Mouse (Mus musculus): ENCODE data around the gene Entpd6. TPM values are rescaled to one million over a fixed set of nuclear protein-coding genes. Genes with fewer than 3 reads are reported as not detected.

Entpd6 gene
- polyA plus RNA-seq, 1 experiment = 54.5 TPM

GRCm38 (mm10) chr2:150770747-150771146 lies 21.9 kb downstream of the Entpd6 start:
- TF ChIP-seq POLR2A (IDR thresholded peaks at IDR 0.05; ENCODE audit: borderline replicate concordance, insufficient read depth, low read length) (no peak), CTCF (IDR thresholded peaks at IDR 0.05; ENCODE audit: borderline replicate concordance, insufficient read depth, low read depth, low read length) (no peak)
- no peak overlapping the region for H3K27ac ChIP-seq (ENCODE audit: insufficient read depth, low read length)
- no peaks in the 10 kb centered on the region for H3K27me3 ChIP-seq (ENCODE audit: control insufficient read depth, insufficient read depth, low read length)
- 52% methylated on average over 1 of the region's 1 CpGs for WGBS
- peaks cover 15% of the 10 kb centered on the region for H3K4me1 ChIP-seq (ENCODE audit: control insufficient read depth, insufficient read depth, low read length)
- DNase-seq = no peak
- H3K4me3 ChIP-seq (replicated peaks; ENCODE audit: insufficient read depth, low read depth, low read length) = no peak overlapping the region

DNA sequence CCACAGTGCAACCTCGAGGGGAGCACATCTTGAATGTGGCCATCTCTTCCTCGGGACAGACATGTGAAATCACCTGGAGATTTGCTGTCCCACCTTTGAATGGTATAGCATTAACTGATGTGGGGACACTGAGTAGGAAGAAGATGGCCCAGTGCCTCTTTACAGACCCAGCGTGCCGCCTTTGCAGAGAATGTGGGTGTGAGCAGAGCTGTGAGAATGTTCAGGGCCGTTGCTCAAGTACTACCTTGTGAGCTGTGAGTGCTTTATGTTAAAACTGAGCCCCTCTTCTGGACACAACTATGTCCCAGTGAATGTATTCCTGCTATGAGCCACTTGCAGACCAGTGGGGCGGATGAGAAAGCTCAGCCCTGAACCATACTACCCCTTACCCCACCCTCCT lies 22.3 kb downstream of the Entpd6 start:
- H3K27me3 ChIP-seq (ENCODE audit: control insufficient read depth, insufficient read depth, low read length) = no peaks in the 10 kb centered on the region

DNA sequence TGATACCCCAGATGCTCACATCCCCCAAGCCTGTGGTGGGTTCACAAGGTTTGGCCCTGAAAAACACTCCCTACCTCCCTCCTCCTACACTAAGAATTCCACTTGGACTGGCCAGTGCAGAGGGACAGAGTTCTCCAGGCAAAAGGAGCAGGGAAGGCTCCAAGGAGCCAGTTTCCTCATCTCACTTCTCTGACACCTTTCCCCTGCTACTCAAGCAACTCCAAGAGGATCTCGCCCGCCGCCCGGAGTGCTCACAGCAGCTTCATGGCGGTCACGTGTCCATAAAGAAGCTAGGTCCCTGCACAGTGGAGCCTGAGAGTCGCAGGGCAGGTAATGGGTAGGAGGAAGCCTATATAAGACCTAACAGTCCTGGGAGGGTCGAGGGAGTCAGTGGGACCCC lies 23.2 kb downstream of the Entpd6 start:
- Histone ChIP-seq H3K4me3 (replicated peaks; ENCODE audit: insufficient read depth, low read depth, low read length) (no peak overlapping the region), H3K4me1 (ENCODE audit: control insufficient read depth, insufficient read depth, low read length) (peaks cover 5% of the 10 kb centered on the region), H3K27ac (ENCODE audit: insufficient read depth, low read length) (no peak overlapping the region), H3K27me3 (ENCODE audit: control insufficient read depth, insufficient read depth, low read length) (no peaks in the 10 kb centered on the region)
- no peak for TF ChIP-seq POLR2A (IDR thresholded peaks at IDR 0.05; ENCODE audit: borderline replicate concordance, insufficient read depth, low read length)
- no peak for TF ChIP-seq CTCF (IDR thresholded peaks at IDR 0.05; ENCODE audit: borderline replicate concordance, insufficient read depth, low read depth, low read length)
- no peak for DNase-seq
- 92% methylated on average over 8 of the region's 8 CpGs for WGBS

More for the DNA sequence above, 22.3 kb downstream of the Entpd6 start:
- TF ChIP-seq CTCF (IDR thresholded peaks at IDR 0.05; ENCODE audit: borderline replicate concordance, insufficient read depth, low read depth, low read length) (no peak), POLR2A (IDR thresholded peaks at IDR 0.05; ENCODE audit: borderline replicate concordance, insufficient read depth, low read length) (no peak)
- Histone ChIP-seq H3K4me1 (ENCODE audit: control insufficient read depth, insufficient read depth, low read length) (peaks cover 12% of the 10 kb centered on the region), H3K4me3 (replicated peaks; ENCODE audit: insufficient read depth, low read depth, low read length) (no peak overlapping the region), H3K27ac (ENCODE audit: insufficient read depth, low read length) (no peak overlapping the region)
- WGBS = 75% methylated on average over 6 of the region's 6 CpGs
- no peak for DNase-seq

DNA sequence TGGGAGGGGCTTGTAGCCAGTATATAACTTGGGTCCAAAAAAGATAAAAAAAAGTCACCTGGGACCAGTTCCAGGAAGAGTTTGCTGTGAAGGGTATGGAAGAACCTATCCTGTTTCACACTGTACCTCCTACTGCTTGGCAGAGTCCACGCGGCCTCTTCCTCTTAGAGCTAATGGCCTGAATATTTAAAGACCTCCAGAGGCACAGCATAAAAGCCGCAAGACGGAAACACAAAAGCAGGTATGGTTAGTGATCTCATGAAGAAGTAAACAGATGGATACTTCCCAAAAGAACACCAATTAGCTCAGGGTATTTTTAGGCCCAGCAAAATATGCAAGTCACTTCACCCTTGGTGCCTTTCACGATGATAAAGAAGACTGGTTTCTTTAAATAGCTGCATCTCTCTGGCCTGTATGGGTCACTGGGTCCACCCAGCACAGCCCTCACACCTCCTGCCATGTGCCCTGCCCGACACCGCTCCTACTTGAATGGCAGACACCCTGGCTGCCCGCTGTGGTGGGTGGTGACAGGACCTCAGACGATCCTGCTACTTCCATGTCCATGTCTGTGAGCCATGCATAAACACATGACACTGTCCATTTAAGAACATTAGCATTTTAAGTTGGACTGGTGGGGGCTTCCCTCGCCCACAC lies 23.8 kb downstream of the Entpd6 start:
- 61% methylated on average over 10 of the region's 10 CpGs for WGBS
- Histone ChIP-seq H3K4me1 (ENCODE audit: control insufficient read depth, insufficient read depth, low read length) (peaks cover 5% of the 10 kb centered on the region), H3K27me3 (ENCODE audit: control insufficient read depth, insufficient read depth, low read length) (no peaks in the 10 kb centered on the region), H3K4me3 (replicated peaks; ENCODE audit: insufficient read depth, low read depth, low read length) (no peak overlapping the region), H3K27ac (ENCODE audit: insufficient read depth, low read length) (no peak overlapping the region)
- no peak for TF ChIP-seq POLR2A (IDR thresholded peaks at IDR 0.05; ENCODE audit: borderline replicate concordance, insufficient read depth, low read length)
- no peak for TF ChIP-seq CTCF (IDR thresholded peaks at IDR 0.05; ENCODE audit: borderline replicate concordance, insufficient read depth, low read depth, low read length)
- DNase-seq = no peak

DNA sequence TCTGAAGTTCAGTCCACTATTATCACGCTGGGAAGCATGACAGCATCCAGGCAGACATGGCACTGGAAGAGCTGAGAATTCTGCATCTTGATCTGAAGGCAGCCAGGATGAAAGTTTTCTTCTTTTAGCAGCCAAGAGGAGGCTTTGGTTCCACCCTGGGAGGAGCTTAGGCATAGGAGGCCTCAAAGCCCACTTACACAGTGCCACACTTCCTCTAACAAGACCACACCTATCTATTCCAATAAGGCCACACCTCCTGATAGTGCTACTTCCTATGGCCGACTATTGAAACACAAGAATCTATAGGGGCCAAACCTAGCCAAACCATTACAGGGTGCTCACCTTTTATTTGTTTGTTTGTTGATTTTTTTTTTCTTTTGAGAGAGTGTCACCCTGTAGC lies 34.0 kb downstream of the Entpd6 start:
- Histone ChIP-seq H3K4me1 (ENCODE audit: control insufficient read depth, insufficient read depth, low read length) (0 out of 2 replicates have a peak, but pooled peaks cover 2% of the 10 kb centered on the region), H3K27me3 (ENCODE audit: control insufficient read depth, insufficient read depth, low read length) (no peaks in the 10 kb centered on the region; the same call in 1 of the 2 replicates), H3K27ac (ENCODE audit: insufficient read depth, low read length) (no peak overlapping the region), H3K4me3 (replicated peaks; ENCODE audit: insufficient read depth, low read depth, low read length) (no peak overlapping the region)
- WGBS = 80% methylated on average over 2 of the region's 2 CpGs
- no peak for DNase-seq
- TF ChIP-seq CTCF (IDR thresholded peaks at IDR 0.05; ENCODE audit: borderline replicate concordance, insufficient read depth, low read depth, low read length) (no peak), POLR2A (IDR thresholded peaks at IDR 0.05; ENCODE audit: borderline replicate concordance, insufficient read depth, low read length) (no peak)

- Histone ChIP-seq H3K27me3 (ENCODE audit: control insufficient read depth, insufficient read depth, low read length) (no peaks in the 10 kb centered on the region), H3K27ac (ENCODE audit: insufficient read depth, low read length) (peak within 1 kb of the TSS; percentile 10), H3K4me1 (ENCODE audit: control insufficient read depth, insufficient read depth, low read length) (peaks cover 6% of the 10 kb centered on the region), H3K4me3 (replicated peaks; ENCODE audit: insufficient read depth, low read depth, low read length) (peak within 1 kb of the TSS; percentile 75)
- DNase-seq = peak; percentile 86 to 88
- WGBS = under 1% methylated on average over 58 of the region's 58 CpGs
- TF ChIP-seq POLR2A (IDR thresholded peaks at IDR 0.05; ENCODE audit: borderline replicate concordance, insufficient read depth, low read length) (peak; percentile 99), CTCF (IDR thresholded peaks at IDR 0.05; ENCODE audit: borderline replicate concordance, insufficient read depth, low read depth, low read length) (no peak)
Observed at GRCm38 (mm10) chr2:150786251-150787180, 37.7 kb downstream of the Entpd6 start, which contains the start of gene Pygb. Gene Pygb, plus strand, starts transcription at chr2:150786735.

GRCm38 (mm10) chr2:150787234-150787771 lies 38.5 kb downstream of the Entpd6 start:
- Histone ChIP-seq H3K4me3 (replicated peaks; ENCODE audit: insufficient read depth, low read depth, low read length) (peak overlapping the region; percentile 75), H3K27me3 (ENCODE audit: control insufficient read depth, insufficient read depth, low read length) (no peaks in the 10 kb centered on the region), H3K4me1 (ENCODE audit: control insufficient read depth, insufficient read depth, low read length) (peaks cover 6% of the 10 kb centered on the region), H3K27ac (ENCODE audit: insufficient read depth, low read length) (no peak overlapping the region)
- 2% methylated on average over 23 of the region's 23 CpGs for WGBS
- no peak for TF ChIP-seq POLR2A (IDR thresholded peaks at IDR 0.05; ENCODE audit: borderline replicate concordance, insufficient read depth, low read length)
- TF ChIP-seq CTCF (IDR thresholded peaks at IDR 0.05; ENCODE audit: borderline replicate concordance, insufficient read depth, low read depth, low read length) = no peak
- peak in 1 of 2 experiments; percentile 38 for DNase-seq
